9 mouse cellular contexts compared by ENCODE assay signal in the genomic region with DNA sequence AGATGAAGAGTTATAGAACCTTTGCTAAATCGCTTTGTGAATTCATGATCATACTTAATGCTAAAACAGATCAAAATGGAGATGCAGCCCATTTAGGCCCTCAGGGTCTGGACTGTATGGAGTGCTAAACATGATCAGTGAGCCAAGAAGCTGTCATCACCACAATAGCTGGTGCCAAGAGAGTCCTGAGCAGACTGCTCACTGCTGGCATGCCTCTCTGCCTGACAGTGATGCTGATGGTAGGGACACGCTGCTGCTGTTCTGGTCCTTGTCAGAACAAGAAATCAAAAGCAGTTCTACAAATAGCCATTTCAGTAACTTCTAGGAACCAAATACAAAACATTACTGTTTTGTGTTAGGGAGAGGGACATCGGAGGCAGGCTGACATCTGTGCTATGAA. TPM values are rescaled to one million over a fixed set of nuclear protein-coding genes. Genes with fewer than 3 reads are reported as not detected.
DNase-seq lines count a peak whose midpoint lies in the region; ATAC-seq lines count a peak whose summit lies in the region.
"Had no signal": no experiment of that assay in that cellular context is flagged by ENCODE, and none has a peak within 500 bp of the region (broad histone marks: within the 10 kb centered on the region; RNA-seq: fewer than 3 reads in every experiment).

No protein-coding gene starts in this region.

- H3K4me2 ChIP-seq in midbrain, embryonic 13.5 days (replicated peaks) = no peak overlapping the region

- H3K36me3 ChIP-seq in midbrain, embryonic 13.5 days = no peaks in the 10 kb centered on the region
- H3K36me3 ChIP-seq in midbrain, embryonic 10.5 days = no peaks in the 10 kb centered on the region

- no peak overlapping the region for H3K4me3 ChIP-seq in midbrain, embryonic 13.5 days (replicated peaks)
- H3K4me3 ChIP-seq in midbrain, embryonic 10.5 days = no peak overlapping the region

- H3K9me3 ChIP-seq in midbrain, embryonic 13.5 days = no peaks in the 10 kb centered on the region
- H3K9me3 ChIP-seq in midbrain, embryonic 10.5 days (replicated peaks) = no peaks in the 10 kb centered on the region

- no peak overlapping the region for H3K27ac ChIP-seq in midbrain, embryonic 13.5 days
- no peak overlapping the region for H3K27ac ChIP-seq in midbrain, embryonic 10.5 days (replicated peaks)

- no peak for DNase-seq in frontal cortex, postnatal 25 days (ENCODE audit: low spot score in 2 of 2)
- DNase-seq in midbrain, embryonic 10.5 days (ENCODE audit: low spot score) = no peak
- peak; percentile 40 for DNase-seq in layer of hippocampus, adult 9-10 months (ENCODE audit: low spot score)
- peak; percentile 17 for DNase-seq in telencephalon, adult 2 months (ENCODE audit: low read depth, low spot score)
- no peak for DNase-seq in kidney, adult 11 months
- DNase-seq in thymus, postnatal 0 days (ENCODE audit: low spot score) = no peak

- no peak overlapping the region for H3K9ac ChIP-seq in midbrain, embryonic 13.5 days (replicated peaks)

- no peaks in the 10 kb centered on the region for H3K27me3 ChIP-seq in midbrain, embryonic 13.5 days
- H3K27me3 ChIP-seq in midbrain, embryonic 10.5 days (ENCODE audit: low read depth, poor library complexity, severe bottlenecking) = no peaks in the 10 kb centered on the region

- ATAC-seq in frontal cortex, adult (ENCODE audit: low TSS enrichment) = peak; percentile 87
- ATAC-seq in midbrain, embryonic 13.5 days = 0 out of 2 replicates have a peak, but pooled peaks have one; percentile 45

- H3K4me1 ChIP-seq in midbrain, embryonic 13.5 days (replicated peaks) = no peaks in the 10 kb centered on the region
- no peaks in the 10 kb centered on the region for H3K4me1 ChIP-seq in midbrain, embryonic 10.5 days

- WGBS in midbrain, embryonic 13.5 days = 82% methylated on average over 3 of the region's 3 CpGs
- WGBS in midbrain, embryonic 10.5 days = 87% methylated on average over 3 of the region's 3 CpGs

RNA-seq across cellular contexts. Expression of a gene that starts 35.5 kb away (rescaled TPM):
- not detected in 2 replicates for polyA plus RNA-seq in midbrain, embryonic 13.5 days (2015; fragmentation: Nextera tagmentation; extraction: Ambion mirVana)
- not detected in 2 replicates for polyA plus RNA-seq in midbrain, embryonic 10.5 days (2016; fragmentation: Nextera tagmentation; extraction: Ambion mirVana)
- not detected in 2 replicates for polyA plus RNA-seq in thymus, postnatal 0 days (2015; fragmentation: Nextera tagmentation; extraction: Ambion mirVana)
- polyA plus RNA-seq: C2C12 had no signal

RNA-seq across cellular contexts. Expression of a gene that starts 56.1 kb away (rescaled TPM):
- not detected in 2 replicates for polyA plus RNA-seq in midbrain, embryonic 13.5 days (2015; fragmentation: Nextera tagmentation; extraction: Ambion mirVana)
- polyA plus RNA-seq in midbrain, embryonic 10.5 days (2016; fragmentation: Nextera tagmentation; extraction: Ambion mirVana) = not detected in 2 replicates
- not detected in 2 replicates for polyA plus RNA-seq in thymus, postnatal 0 days (2015; fragmentation: Nextera tagmentation; extraction: Ambion mirVana)
- polyA plus RNA-seq: C2C12 had no signal

Comparison
In these comparisons a context has a peak if more than half of its experiments do, and no peak if none do; other contexts are left out.
1. DNase-seq: peak in layer of hippocampus, adult 9-10 months (single experiment) and telencephalon, adult 2 months (single experiment); none in frontal cortex, postnatal 25 days (0 of 2), midbrain, embryonic 10.5 days (single experiment), kidney, adult 11 months (single experiment) and thymus, postnatal 0 days (single experiment).